ENCODE assay signal across 8 mouse cellular contexts in the genomic region with DNA sequence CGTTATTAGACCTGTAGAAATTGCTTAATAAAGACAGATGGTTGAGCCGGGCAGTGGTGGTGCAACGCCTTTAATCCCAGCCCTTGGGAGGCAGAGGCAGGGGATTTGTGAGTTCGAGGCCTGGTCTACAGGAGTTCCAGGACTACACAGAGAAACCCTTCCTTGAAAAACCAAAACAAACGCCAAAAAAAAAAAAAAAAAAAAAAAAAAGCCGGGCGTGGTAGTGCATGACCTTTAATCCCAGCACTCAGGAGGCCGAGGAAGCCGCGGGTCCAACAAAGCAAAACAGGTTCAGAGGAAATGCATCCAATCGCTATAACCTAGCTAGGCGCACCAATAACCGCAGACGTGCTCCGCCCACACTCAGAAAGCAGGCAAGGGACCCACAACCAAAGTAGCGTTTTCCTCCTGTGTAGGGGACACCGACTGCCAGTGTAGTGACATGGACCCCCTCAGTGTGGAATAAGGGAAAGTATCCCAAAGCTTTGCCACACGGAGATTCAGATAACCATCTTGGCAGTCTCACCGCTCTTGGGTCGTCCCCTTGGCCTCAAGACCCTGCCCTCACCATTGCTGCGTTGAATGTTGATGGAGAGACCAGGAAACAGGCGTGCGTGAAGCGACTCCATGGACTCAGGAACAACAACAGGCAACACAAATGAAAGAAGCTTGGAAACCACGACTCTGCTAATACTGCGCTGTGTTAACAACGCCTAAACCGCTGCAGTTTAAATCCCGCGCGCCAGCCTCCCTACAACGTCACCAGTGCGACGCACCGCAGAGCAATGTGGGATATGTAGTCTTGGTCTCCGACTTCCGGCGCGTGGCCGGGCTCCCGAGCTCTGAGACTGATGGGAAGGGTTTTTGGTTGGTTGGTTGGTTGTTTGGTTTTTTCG. TPM values are rescaled to one million over a fixed set of nuclear protein-coding genes. Genes with fewer than 3 reads are reported as not detected.
DNase-seq lines count a peak whose midpoint lies in the region; ATAC-seq and TF ChIP-seq lines count a peak whose summit lies in the region.

A gene (minus strand): TSS at position 777 of the 896 bp plus-strand sequence.

- ATAC-seq in forebrain, embryonic 11.5 days (replicated peaks; ENCODE audit: low FRiP score), result peak; percentile 97
- ATAC-seq in heart, postnatal 0 days (ENCODE audit: insufficient read depth, low read depth), result peak; percentile 99
- peak; percentile 99 for ATAC-seq in liver, embryonic 16.5 days (ENCODE audit: low read depth)
- peak; percentile 97 for ATAC-seq in neural tube, embryonic 13.5 days (ENCODE audit: low read depth)

- H3K27me3 ChIP-seq in forebrain, embryonic 11.5 days (ENCODE audit: control insufficient read depth, insufficient read depth, low read length), result no peaks in the 10 kb centered on the region
- no peaks in the 10 kb centered on the region for H3K27me3 ChIP-seq in heart, postnatal 0 days (ENCODE audit: control insufficient read depth, insufficient read depth, low read length)
- no peaks in the 10 kb centered on the region for H3K27me3 ChIP-seq in liver, embryonic 16.5 days (ENCODE audit: control insufficient read depth, insufficient read depth, low read depth, low read length)
- no peaks in the 10 kb centered on the region for H3K27me3 ChIP-seq in neural tube, embryonic 13.5 days
- no peaks in the 10 kb centered on the region for H3K27me3 ChIP-seq in testis, adult 2 months (ENCODE audit: control insufficient read depth, insufficient read depth, low read length)

- no peak for TF ChIP-seq CTCF in heart, postnatal 0 days (IDR thresholded peaks at IDR 0.05; ENCODE audit: low read depth)
- no peak for TF ChIP-seq CTCF in testis, adult 2 months (IDR thresholded peaks at IDR 0.05; ENCODE audit: control insufficient read depth, insufficient read depth, insufficient replicate concordance, low read depth, low read length)

- peak; percentile 38; the same call in 1 of the 2 replicates for TF ChIP-seq POLR2A in testis, adult 2 months (IDR thresholded peaks at IDR 0.05; ENCODE audit: control insufficient read depth, low read depth, low read length)

- H3K4me1 ChIP-seq in forebrain, embryonic 11.5 days (replicated peaks; ENCODE audit: control insufficient read depth, insufficient read depth, low read length), result peaks cover 7% of the 10 kb centered on the region; the same call in 1 of the 2 replicates
- H3K4me1 ChIP-seq in heart, postnatal 0 days (ENCODE audit: control insufficient read depth, insufficient read depth), result peaks cover 7% of the 10 kb centered on the region
- peaks cover 8% of the 10 kb centered on the region for H3K4me1 ChIP-seq in liver, embryonic 16.5 days (ENCODE audit: control insufficient read depth, low read depth, low read length)
- H3K4me1 ChIP-seq in neural tube, embryonic 13.5 days (replicated peaks), result peaks cover 19% of the 10 kb centered on the region
- H3K4me1 ChIP-seq in testis, adult 2 months (ENCODE audit: control insufficient read depth, insufficient read depth, low read length), result no peaks in the 10 kb centered on the region

- H3K36me3 ChIP-seq in forebrain, embryonic 11.5 days (ENCODE audit: control insufficient read depth, insufficient read depth, low read length), result peaks cover 5% of the 10 kb centered on the region; the same call in 1 of the 2 replicates
- peaks cover 13% of the 10 kb centered on the region for H3K36me3 ChIP-seq in heart, postnatal 0 days (replicated peaks; ENCODE audit: control insufficient read depth, insufficient read depth, low read length)
- peaks cover 22% of the 10 kb centered on the region for H3K36me3 ChIP-seq in liver, embryonic 16.5 days (ENCODE audit: control insufficient read depth, insufficient read depth)
- 0 out of 2 replicates have a peak, but pooled peaks cover 5% of the 10 kb centered on the region for H3K36me3 ChIP-seq in neural tube, embryonic 13.5 days
- peaks cover 3% of the 10 kb centered on the region for H3K36me3 ChIP-seq in testis, adult 2 months (ENCODE audit: control insufficient read depth, insufficient read depth, low read length)

- DNase-seq in CD8-positive naive resting alpha-beta T cell, adult 2 months (ENCODE audit: low read depth in 2 of 2, low spot score in 2 of 2), result peak; percentile 88 to 92
- DNase-seq in c-Kit-positive CD71-negative TER-119-negative erythroid progenitor cells, embryonic 14.5 days (ENCODE audit: low read depth), result peak; percentile 89
- peak; percentile 95 for DNase-seq in forebrain, embryonic 11.5 days (ENCODE audit: low spot score)
- peak; percentile 90 for DNase-seq in heart, postnatal 0 days (ENCODE audit: low spot score)
- DNase-seq in kidney, postnatal 4 days, result peak; percentile 95

- H3K4me3 ChIP-seq in forebrain, embryonic 11.5 days (ENCODE audit: low read depth, low read length), result peak within 1 kb of the TSS; percentile 79
- H3K4me3 ChIP-seq in heart, postnatal 0 days (ENCODE audit: low read depth, low read length), result peak within 1 kb of the TSS; percentile 84
- H3K4me3 ChIP-seq in liver, embryonic 16.5 days (ENCODE audit: low read depth, low read length), result peak within 1 kb of the TSS; percentile 76
- peak within 1 kb of the TSS; percentile 51 for H3K4me3 ChIP-seq in neural tube, embryonic 13.5 days
- H3K4me3 ChIP-seq in testis, adult 2 months (ENCODE audit: control insufficient read depth, low read depth, low read length), result peak within 1 kb of the TSS; percentile 99

- H3K9me3 ChIP-seq in forebrain, embryonic 11.5 days (ENCODE audit: control insufficient read depth, low read length), result no peaks in the 10 kb centered on the region
- H3K9me3 ChIP-seq in heart, postnatal 0 days (replicated peaks; ENCODE audit: control insufficient read depth, low read length), result no peaks in the 10 kb centered on the region
- H3K9me3 ChIP-seq in liver, embryonic 16.5 days (replicated peaks; ENCODE audit: control insufficient read depth, low read length), result no peaks in the 10 kb centered on the region
- no peaks in the 10 kb centered on the region for H3K9me3 ChIP-seq in neural tube, embryonic 13.5 days

- 1% methylated on average over 42 of the region's 42 CpGs for WGBS in forebrain, embryonic 11.5 days
- WGBS in heart, postnatal 0 days, result under 1% methylated on average over 42 of the region's 42 CpGs
- WGBS in liver, embryonic 16.5 days (ENCODE audit: insufficient replicate concordance), result under 1% methylated on average over 42 of the region's 42 CpGs
- 2% methylated on average over 42 of the region's 42 CpGs for WGBS in neural tube, embryonic 13.5 days

- TF ChIP-seq EP300 in heart, postnatal 0 days (IDR thresholded peaks at IDR 0.05; ENCODE audit: low read depth), result peak; percentile 16; the same call in 1 of the 2 replicates

- H3K27ac ChIP-seq in forebrain, embryonic 11.5 days (ENCODE audit: low read depth, low read length), result peak within 1 kb of the TSS; percentile 68
- H3K27ac ChIP-seq in heart, postnatal 0 days (ENCODE audit: low read depth), result peak within 1 kb of the TSS; percentile 66
- H3K27ac ChIP-seq in liver, embryonic 16.5 days (ENCODE audit: low read length), result peak within 1 kb of the TSS; percentile 69
- H3K27ac ChIP-seq in neural tube, embryonic 13.5 days (replicated peaks), result peak within 1 kb of the TSS; percentile 83
- H3K27ac ChIP-seq in testis, adult 2 months (ENCODE audit: control insufficient read depth, insufficient read depth, low read depth, low read length), result peak within 1 kb of the TSS; percentile 97

- peak within 1 kb of the TSS; percentile 79 for H3K9ac ChIP-seq in forebrain, embryonic 11.5 days (ENCODE audit: low read length)
- H3K9ac ChIP-seq in heart, postnatal 0 days (replicated peaks; ENCODE audit: low read depth, low read length), result peak within 1 kb of the TSS; percentile 65
- H3K9ac ChIP-seq in liver, embryonic 16.5 days (ENCODE audit: low read depth, low read length), result peak within 1 kb of the TSS; percentile 70
- H3K9ac ChIP-seq in neural tube, embryonic 13.5 days, result peak within 1 kb of the TSS; percentile 77

- H3K4me2 ChIP-seq in forebrain, embryonic 11.5 days (ENCODE audit: low read depth, low read length, severe bottlenecking), result peak within 1 kb of the TSS; percentile 63
- peak within 1 kb of the TSS; percentile 98 for H3K4me2 ChIP-seq in heart, postnatal 0 days (ENCODE audit: low read depth, low read length)
- H3K4me2 ChIP-seq in liver, embryonic 16.5 days (ENCODE audit: low read depth, low read length), result peak within 1 kb of the TSS; percentile 65
- peak within 1 kb of the TSS; percentile 82 for H3K4me2 ChIP-seq in neural tube, embryonic 13.5 days

RNA-seq across cellular contexts. Expression of the gene that starts here (rescaled TPM):
- 111 and 116 TPM in 2 replicates for polyA plus RNA-seq in forebrain, embryonic 11.5 days (2014; fragmentation: Nextera tagmentation; extraction: Ambion mirVana)
- 8.2 and 23.3 TPM in 2 replicates for total RNA-seq in heart, postnatal 0 days (2014; rRNA removed; ENCODE audit: low replicate concordance)
- polyA plus RNA-seq in heart, postnatal 0 days (2015; fragmentation: Nextera tagmentation; extraction: Ambion mirVana), result 8.9 and 10.3 TPM in 2 replicates
- polyA plus RNA-seq in liver, embryonic 16.5 days (2015; fragmentation: Nextera tagmentation; extraction: Ambion mirVana), result 26.8 and 28.9 TPM in 2 replicates
- 11.8 and 16.1 TPM in 2 replicates for polyA plus RNA-seq in neural tube, embryonic 13.5 days (2015; fragmentation: Nextera tagmentation; extraction: Ambion mirVana)
- 307 and 325 TPM in 2 replicates for polyA plus RNA-seq in testis, adult 2 months (2012; rRNA removed)

Comparison
In these comparisons a context has a peak if more than half of its experiments do, and no peak if none do; other contexts are left out.
1. Peak in every context shown above with its lines: DNase-seq, ATAC-seq, H3K4me3 ChIP-seq and H3K27ac ChIP-seq.